Mouse (Mus musculus): Measurements from ENCODE around the gene Tmem140. TPM values are rescaled to one million over a fixed set of nuclear protein-coding genes. Genes with fewer than 3 reads are reported as not detected.

Tmem140 gene
- total and polyA plus RNA-seq, 3 experiments, result 2.5 to 4.0 TPM; not detected in 1

DNA sequence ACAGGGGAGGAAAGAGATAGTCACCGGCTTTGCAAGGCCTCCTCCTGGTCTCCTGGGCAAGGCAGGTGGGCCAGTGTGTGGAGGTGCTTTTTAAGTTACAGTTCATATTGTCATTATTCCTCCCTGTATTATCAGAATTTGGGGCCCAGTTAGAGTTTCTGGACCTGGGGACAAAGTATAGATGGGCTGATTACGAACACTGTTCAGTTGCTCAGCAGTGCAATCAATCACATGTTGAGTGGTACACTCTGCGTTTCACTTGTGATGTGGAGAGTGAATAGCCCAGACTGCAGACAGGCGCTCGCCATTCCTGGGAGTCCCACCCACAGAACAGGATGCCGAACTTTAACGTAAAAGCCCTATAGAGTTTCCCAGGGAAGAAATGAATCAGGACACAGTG is 21.8 kb downstream of the Tmem140 start:
- no peaks in the 10 kb centered on the region for H3K9me3 ChIP-seq (replicated peaks; ENCODE audit: insufficient read depth, low read length)
- no peak for DNase-seq (ENCODE audit: low read depth, low spot score)
- H3K79me2 ChIP-seq (ENCODE audit: control insufficient read depth, insufficient read depth, low read length, poor library complexity), result no peaks in the 10 kb centered on the region
- no peak for TF ChIP-seq RAD21 (IDR thresholded peaks at IDR 0.05; ENCODE audit: low read depth, low read length)
- no peak for TF ChIP-seq CHD1 (IDR thresholded peaks at IDR 0.05; ENCODE audit: low read depth, low read length)
- no peak for TF ChIP-seq UBTF (IDR thresholded peaks at IDR 0.05; ENCODE audit: borderline replicate concordance, insufficient read depth, low read depth, low read length)
- no peak for TF ChIP-seq CHD2 (IDR thresholded peaks at IDR 0.05; ENCODE audit: low read length)
- no peak for TF ChIP-seq E2F4 (IDR thresholded peaks at IDR 0.05; ENCODE audit: borderline replicate concordance, low read depth, low read length)
- no peak for TF ChIP-seq ZKSCAN1 (IDR thresholded peaks at IDR 0.05; ENCODE audit: low read depth, low read length)
- no peak for TF ChIP-seq GATA1 (IDR thresholded peaks at IDR 0.05; ENCODE audit: low read depth, low read length)
- TF ChIP-seq MEF2A (IDR thresholded peaks at IDR 0.05; ENCODE audit: extremely low read depth, insufficient replicate concordance, low read depth, low read length, poor library complexity, severe bottlenecking), result no peak
- no peak for TF ChIP-seq ZMIZ1 (IDR thresholded peaks at IDR 0.05; ENCODE audit: low read depth, low read length)
- no peak for TF ChIP-seq EP300 (IDR thresholded peaks at IDR 0.05; ENCODE audit: low read depth in 1 of 2, low read length in 2 of 2)
- TF ChIP-seq TBP (IDR thresholded peaks at IDR 0.05; ENCODE audit: low read depth, low read length), result no peak
- TF ChIP-seq MXI1 (IDR thresholded peaks at IDR 0.05; ENCODE audit: low read depth, low read length), result no peak
- TF ChIP-seq NRF1 (IDR thresholded peaks at IDR 0.05; ENCODE audit: insufficient read depth, low read depth, low read length, poor library complexity, severe bottlenecking), result no peak
- TF ChIP-seq GABPA (IDR thresholded peaks at IDR 0.05; ENCODE audit: low read depth, low read length), result no peak
- TF ChIP-seq ELF1 (IDR thresholded peaks at IDR 0.05; ENCODE audit: low read depth, low read length), result no peak
- TF ChIP-seq ETS1 (IDR thresholded peaks at IDR 0.05; ENCODE audit: low read depth, low read length), result no peak
- no peak for TF ChIP-seq NELFE (IDR thresholded peaks at IDR 0.05; ENCODE audit: low read depth, low read length)
- no peak for TF ChIP-seq SIN3A (IDR thresholded peaks at IDR 0.05; ENCODE audit: low read length)
- H3K27ac ChIP-seq (ENCODE audit: control insufficient read depth, low read depth, low read length), result no peak overlapping the region
- no peaks in the 10 kb centered on the region for H3K4me1 ChIP-seq (ENCODE audit: control insufficient read depth in 1 of 2, insufficient read depth in 2 of 2, low read length in 2 of 2)
- H3K9ac ChIP-seq (ENCODE audit: control insufficient read depth, low read depth, low read length, poor library complexity, severe bottlenecking), result no peak overlapping the region
- no peaks in the 10 kb centered on the region for H3K27me3 ChIP-seq (ENCODE audit: control insufficient read depth in 1 of 2, insufficient read depth in 2 of 2, low read length in 2 of 2)
- peaks cover 0 to 1% of the 10 kb centered on the region in 2 experiments; a peak in 1 of 4 replicates for H3K36me3 ChIP-seq (ENCODE audit: control insufficient read depth in 1 of 2, insufficient read depth in 2 of 2, low read length in 2 of 2)
- no peak overlapping the region for H3K4me3 ChIP-seq (ENCODE audit: control insufficient read depth in 1 of 2, insufficient read depth in 1 of 2, low read depth in 2 of 2, low read length in 2 of 2)

DNA sequence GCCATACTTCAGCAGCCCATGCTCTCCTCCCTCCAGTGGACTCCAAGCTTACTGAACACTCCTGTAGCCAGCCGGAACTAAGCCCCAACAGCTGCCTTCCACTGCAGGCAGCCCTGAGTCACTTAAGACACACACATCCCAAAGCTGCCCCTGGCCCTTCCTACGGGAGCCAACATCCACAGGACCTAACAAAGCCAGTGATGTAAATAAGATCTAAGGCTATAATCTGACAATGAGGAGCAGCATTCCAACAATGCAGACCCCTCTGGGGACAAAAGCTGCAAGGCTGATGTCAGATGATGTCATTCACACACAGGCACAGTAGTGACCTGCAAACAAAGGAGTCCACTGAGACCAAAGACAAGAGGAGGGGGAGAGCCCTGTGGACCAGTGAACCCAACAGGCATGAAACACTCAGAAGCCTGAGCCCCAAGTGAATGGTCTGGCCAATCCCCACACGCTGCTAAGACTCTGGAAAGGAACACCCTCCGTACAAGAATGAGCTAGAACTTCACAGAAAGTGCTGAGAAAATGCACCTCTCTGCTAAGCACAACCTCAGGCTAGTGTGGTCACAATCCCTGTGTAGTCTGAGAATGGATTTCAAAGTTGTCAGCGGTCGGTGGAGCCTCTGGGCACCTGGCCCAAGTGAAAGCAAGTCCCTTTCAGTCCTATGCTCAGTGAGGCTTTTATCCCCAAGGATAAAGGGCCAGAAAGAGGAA is 24.3 kb downstream of the Tmem140 start:
- TF ChIP-seq RAD21 (IDR thresholded peaks at IDR 0.05; ENCODE audit: low read depth, low read length) (no peak), NELFE (IDR thresholded peaks at IDR 0.05; ENCODE audit: low read depth, low read length) (no peak), JUND (IDR thresholded peaks at IDR 0.05; ENCODE audit: low read depth, low read length) (no peak), KAT2A (conservative IDR thresholded peaks at IDR 0.05; ENCODE audit: low read depth, low read length) (no peak), SIN3A (IDR thresholded peaks at IDR 0.05; ENCODE audit: low read length) (no peak)
- Histone ChIP-seq H3K9ac (ENCODE audit: control insufficient read depth, low read depth, low read length, poor library complexity, severe bottlenecking) (no peak overlapping the region), H3K27me3 (ENCODE audit: control insufficient read depth in 1 of 2, insufficient read depth in 2 of 2, low read length in 2 of 2) (no peaks in the 10 kb centered on the region), H3K36me3 (ENCODE audit: control insufficient read depth in 1 of 2, insufficient read depth in 2 of 2, low read length in 2 of 2) (peaks cover 0 to 1% of the 10 kb centered on the region in 2 experiments; a peak in 1 of 4 replicates), H3K4me1 (ENCODE audit: control insufficient read depth in 1 of 2, insufficient read depth in 2 of 2, low read length in 2 of 2) (no peaks in the 10 kb centered on the region), H3K79me2 (ENCODE audit: control insufficient read depth, insufficient read depth, low read length, poor library complexity) (no peaks in the 10 kb centered on the region), H3K9me3 (replicated peaks; ENCODE audit: insufficient read depth, low read length) (no peaks in the 10 kb centered on the region), H3K4me3 (ENCODE audit: control insufficient read depth in 1 of 2, insufficient read depth in 1 of 2, low read depth in 2 of 2, low read length in 2 of 2) (no peak overlapping the region), H3K27ac (ENCODE audit: control insufficient read depth, low read depth, low read length) (no peak overlapping the region)
- DNase-seq (ENCODE audit: low read depth, low spot score), result no peak

Measured in MEL (cell line).